Mouse (Mus musculus): ENCODE measurements around the gene Scnn1b. TPM values are rescaled to one million over a fixed set of nuclear protein-coding genes. Genes with fewer than 3 reads are reported as not detected.

Scnn1b gene
- polyA plus RNA-seq, 1 experiment, result not detected

DNA sequence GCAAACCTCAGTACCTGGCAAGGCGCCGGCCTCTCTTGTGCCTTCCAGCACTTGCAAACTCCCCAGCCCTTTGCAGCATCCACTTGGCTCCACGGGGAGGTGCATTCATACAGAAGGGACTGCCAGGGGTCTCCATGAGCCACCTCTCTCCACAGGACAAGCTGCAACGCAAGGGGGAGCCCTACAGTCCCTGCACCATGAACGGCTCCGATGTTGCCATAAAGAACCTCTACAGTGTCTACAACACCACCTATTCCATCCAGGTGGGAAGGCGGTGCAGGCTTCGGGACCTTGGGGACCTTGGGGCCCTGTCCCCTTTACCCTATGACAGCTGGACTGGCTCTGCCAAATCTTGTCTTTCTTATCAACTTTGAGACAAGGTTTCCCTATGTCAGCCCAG lies 47.4 kb downstream of the Scnn1b start:
- DNase-seq (ENCODE audit: low read depth in 1 of 2, low spot score in 2 of 2), result no peak
- 73% methylated on average over 8 of the region's 8 CpGs for WGBS
- Histone ChIP-seq H3K27me3 (ENCODE audit: control insufficient read depth, insufficient read depth, low read length) (no peaks in the 10 kb centered on the region), H3K36me3 (ENCODE audit: control insufficient read depth, insufficient read depth, low read length) (no peaks in the 10 kb centered on the region), H3K4me1 (ENCODE audit: control insufficient read depth, insufficient read depth, insufficient read length) (no peaks in the 10 kb centered on the region), H3K4me3 (ENCODE audit: extremely low read depth, insufficient read depth, insufficient read length) (no peak overlapping the region), H3K27ac (ENCODE audit: insufficient read depth, low read length) (no peak overlapping the region)
- no peak for TF ChIP-seq CTCF (IDR thresholded peaks at IDR 0.05; ENCODE audit: extremely low read depth, insufficient read depth, insufficient read length, insufficient replicate concordance)
- TF ChIP-seq POLR2A (IDR thresholded peaks at IDR 0.05; ENCODE audit: low read depth, low read length), result no peak

DNA sequence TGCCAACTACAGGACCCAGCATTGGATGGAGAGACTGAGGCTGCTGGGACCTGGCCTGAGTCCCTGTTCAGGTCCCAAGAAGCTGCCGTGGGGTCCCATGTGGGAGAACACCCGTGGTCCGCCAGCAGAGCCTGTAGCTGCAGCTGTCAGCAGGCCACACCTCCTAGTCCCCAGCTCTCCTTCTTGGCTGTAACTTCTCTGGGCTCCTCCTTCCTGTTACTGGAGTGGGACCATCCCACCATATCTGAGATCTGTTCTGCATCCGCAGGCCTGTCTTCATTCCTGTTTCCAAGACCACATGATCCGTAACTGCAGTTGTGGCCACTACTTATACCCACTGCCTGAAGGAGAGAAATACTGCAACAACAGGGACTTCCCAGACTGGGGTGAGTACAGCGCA lies 49.1 kb downstream of the Scnn1b start:
- Histone ChIP-seq H3K4me1 (ENCODE audit: control insufficient read depth, insufficient read depth, insufficient read length) (no peaks in the 10 kb centered on the region), H3K36me3 (ENCODE audit: control insufficient read depth, insufficient read depth, low read length) (no peaks in the 10 kb centered on the region), H3K4me3 (ENCODE audit: extremely low read depth, insufficient read depth, insufficient read length) (no peak overlapping the region), H3K27me3 (ENCODE audit: control insufficient read depth, insufficient read depth, low read length) (no peaks in the 10 kb centered on the region), H3K27ac (ENCODE audit: insufficient read depth, low read length) (no peak overlapping the region)
- 81% methylated on average over 6 of the region's 6 CpGs for WGBS
- no peak for DNase-seq (ENCODE audit: low read depth in 1 of 2, low spot score in 2 of 2)
- TF ChIP-seq POLR2A (IDR thresholded peaks at IDR 0.05; ENCODE audit: low read depth, low read length) (no peak), CTCF (IDR thresholded peaks at IDR 0.05; ENCODE audit: extremely low read depth, insufficient read depth, insufficient read length, insufficient replicate concordance) (no peak)

DNA sequence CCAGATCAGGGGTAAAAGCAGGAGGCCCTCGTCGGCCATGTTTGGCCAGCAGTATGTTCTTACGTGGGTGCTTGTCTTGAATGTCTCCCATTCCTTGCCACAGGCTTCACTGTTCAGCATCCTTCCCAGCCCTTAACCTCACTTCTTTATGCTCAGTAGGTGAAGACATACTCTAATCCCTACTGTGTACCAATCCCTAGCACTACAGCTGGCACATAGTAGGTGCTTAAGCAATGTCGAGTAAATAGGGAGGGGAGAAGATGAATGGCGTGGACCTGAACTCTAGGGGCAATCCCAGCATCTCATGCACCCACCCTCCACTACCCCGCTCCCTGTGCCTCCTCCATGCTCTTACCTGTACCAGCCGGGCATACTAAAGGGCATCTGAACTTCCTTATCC lies 59.5 kb downstream of the Scnn1b start:
- H3K36me3 ChIP-seq (ENCODE audit: control insufficient read depth, insufficient read depth, low read length), result peaks cover 7% of the 10 kb centered on the region; the same call in 1 of the 2 replicates
- 96% methylated on average over 7 of the region's 7 CpGs for WGBS

DNA sequence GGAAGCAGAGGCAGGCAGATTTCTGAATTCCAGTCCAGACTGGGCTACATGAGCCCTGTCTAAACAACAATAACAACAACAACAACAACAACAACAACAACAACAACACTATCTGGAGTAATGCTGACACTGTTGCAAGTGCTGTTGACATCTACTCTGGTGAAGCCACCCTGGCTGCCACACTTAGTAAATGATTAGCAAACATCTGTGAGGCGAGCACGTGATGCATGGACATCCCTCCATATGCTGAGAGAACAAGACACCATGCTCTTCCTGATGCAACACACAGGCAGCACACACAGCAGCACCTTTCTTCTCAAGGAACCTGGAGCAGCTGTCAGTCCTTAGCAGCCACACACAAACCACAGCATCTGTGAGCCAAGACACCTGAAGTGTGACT lies 63.0 kb downstream of the Scnn1b start:
- H3K4me3 ChIP-seq (ENCODE audit: extremely low read depth, insufficient read depth, insufficient read length), result no peak overlapping the region
- TF ChIP-seq CTCF (IDR thresholded peaks at IDR 0.05; ENCODE audit: extremely low read depth, insufficient read depth, insufficient read length, insufficient replicate concordance), result no peak
- no peak for TF ChIP-seq POLR2A (IDR thresholded peaks at IDR 0.05; ENCODE audit: low read depth, low read length)
- H3K27me3 ChIP-seq (ENCODE audit: control insufficient read depth, insufficient read depth, low read length), result no peaks in the 10 kb centered on the region
- no peak overlapping the region for H3K27ac ChIP-seq (ENCODE audit: insufficient read depth, low read length)
- peaks cover 7% of the 10 kb centered on the region; the same call in 1 of the 2 replicates for H3K36me3 ChIP-seq (ENCODE audit: control insufficient read depth, insufficient read depth, low read length)
- WGBS, result 93% methylated on average over 2 of the region's 2 CpGs
- DNase-seq (ENCODE audit: low read depth in 1 of 2, low spot score in 2 of 2), result no peak
- no peaks in the 10 kb centered on the region for H3K4me1 ChIP-seq (ENCODE audit: control insufficient read depth, insufficient read depth, insufficient read length)

More for the DNA sequence above, 59.5 kb downstream of the Scnn1b start:
- H3K27ac ChIP-seq (ENCODE audit: insufficient read depth, low read length), result no peak overlapping the region
- no peak for DNase-seq (ENCODE audit: low read depth in 1 of 2, low spot score in 2 of 2)
- TF ChIP-seq CTCF (IDR thresholded peaks at IDR 0.05; ENCODE audit: extremely low read depth, insufficient read depth, insufficient read length, insufficient replicate concordance), result no peak
- no peak for TF ChIP-seq POLR2A (IDR thresholded peaks at IDR 0.05; ENCODE audit: low read depth, low read length)
- H3K4me3 ChIP-seq (ENCODE audit: extremely low read depth, insufficient read depth, insufficient read length), result no peak overlapping the region
- no peaks in the 10 kb centered on the region for H3K4me1 ChIP-seq (ENCODE audit: control insufficient read depth, insufficient read depth, insufficient read length)
- no peaks in the 10 kb centered on the region for H3K27me3 ChIP-seq (ENCODE audit: control insufficient read depth, insufficient read depth, low read length)

DNA sequence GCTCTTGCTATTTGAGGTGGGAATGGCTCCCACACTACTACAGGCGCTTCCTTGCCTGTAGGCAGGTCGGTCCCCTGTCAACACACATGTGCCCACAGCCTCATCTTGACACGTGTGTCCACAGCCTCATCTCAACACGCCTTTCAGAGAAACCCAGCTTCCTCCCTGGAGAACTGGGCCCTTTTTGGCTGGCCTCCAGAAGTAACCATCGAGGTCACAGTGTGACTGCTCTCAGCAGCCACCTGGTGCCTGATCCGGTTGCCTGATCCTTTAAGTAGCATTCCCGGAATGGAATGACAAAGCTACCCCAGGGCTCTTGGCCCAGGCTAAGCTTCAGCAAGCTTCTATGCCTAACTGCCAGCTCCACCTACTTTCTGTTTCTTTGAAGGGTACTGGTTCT lies 66.4 kb downstream of the Scnn1b start:
- Histone ChIP-seq H3K36me3 (ENCODE audit: control insufficient read depth, insufficient read depth, low read length) (peaks cover 6% of the 10 kb centered on the region), H3K4me1 (ENCODE audit: control insufficient read depth, insufficient read depth, insufficient read length) (no peaks in the 10 kb centered on the region), H3K27me3 (ENCODE audit: control insufficient read depth, insufficient read depth, low read length) (no peaks in the 10 kb centered on the region), H3K4me3 (ENCODE audit: extremely low read depth, insufficient read depth, insufficient read length) (no peak overlapping the region), H3K27ac (ENCODE audit: insufficient read depth, low read length) (no peak overlapping the region)
- no peak for DNase-seq (ENCODE audit: low read depth in 1 of 2, low spot score in 2 of 2)
- TF ChIP-seq CTCF (IDR thresholded peaks at IDR 0.05; ENCODE audit: extremely low read depth, insufficient read depth, insufficient read length, insufficient replicate concordance) (no peak), POLR2A (IDR thresholded peaks at IDR 0.05; ENCODE audit: low read depth, low read length) (no peak)
- 47% methylated on average over 7 of the region's 7 CpGs for WGBS

DNA sequence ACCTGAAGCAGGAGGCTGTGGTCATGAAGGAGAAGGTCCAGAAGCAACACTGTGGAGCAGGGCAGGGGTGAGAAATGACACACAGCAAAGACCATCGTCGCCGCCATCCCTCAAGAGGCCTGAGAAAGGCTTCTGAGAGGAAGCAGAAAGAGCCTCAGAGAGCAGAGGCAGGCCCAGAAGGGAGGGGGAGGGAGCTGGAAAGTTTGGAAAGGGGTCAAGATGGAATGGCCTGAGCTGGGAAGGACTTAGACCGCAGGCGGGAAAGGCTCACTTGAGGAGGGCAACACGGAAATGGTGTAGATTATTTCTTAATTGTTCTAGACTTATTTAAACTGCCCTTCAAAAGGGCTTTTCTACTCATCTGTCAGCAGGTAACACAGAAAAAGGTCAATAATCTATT lies 68.8 kb downstream of the Scnn1b start:
- no peaks in the 10 kb centered on the region for H3K4me1 ChIP-seq (ENCODE audit: control insufficient read depth, insufficient read depth, insufficient read length)
- H3K36me3 ChIP-seq (ENCODE audit: control insufficient read depth, insufficient read depth, low read length), result peaks cover 5% of the 10 kb centered on the region
- H3K27me3 ChIP-seq (ENCODE audit: control insufficient read depth, insufficient read depth, low read length), result no peaks in the 10 kb centered on the region
- TF ChIP-seq POLR2A (IDR thresholded peaks at IDR 0.05; ENCODE audit: low read depth, low read length), result no peak
- TF ChIP-seq CTCF (IDR thresholded peaks at IDR 0.05; ENCODE audit: extremely low read depth, insufficient read depth, insufficient read length, insufficient replicate concordance), result no peak
- H3K4me3 ChIP-seq (ENCODE audit: extremely low read depth, insufficient read depth, insufficient read length), result no peak overlapping the region
- DNase-seq (ENCODE audit: low read depth in 1 of 2, low spot score in 2 of 2), result no peak
- no peak overlapping the region for H3K27ac ChIP-seq (ENCODE audit: insufficient read depth, low read length)
- 88% methylated on average over 6 of the region's 6 CpGs for WGBS

DNA sequence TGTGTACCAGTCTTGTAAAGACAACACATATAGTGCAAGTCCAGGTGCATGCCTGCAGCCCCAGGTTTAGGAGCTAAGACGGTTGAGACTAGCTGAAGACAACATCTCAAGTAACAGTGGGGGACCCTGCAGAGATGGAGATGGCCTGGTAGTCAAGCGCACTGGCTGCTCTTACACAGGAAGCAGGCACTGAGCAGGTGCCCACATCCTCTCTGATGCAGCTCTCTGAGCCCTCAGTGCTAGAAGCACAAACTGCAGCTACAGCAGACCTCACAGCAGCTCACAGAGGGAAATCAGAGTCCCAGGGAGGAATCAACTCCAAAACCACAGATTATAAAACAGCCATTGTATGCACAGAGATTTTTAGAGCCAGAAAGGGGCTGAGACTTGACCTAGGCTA lies 69.5 kb downstream of the Scnn1b start:
- TF ChIP-seq POLR2A (IDR thresholded peaks at IDR 0.05; ENCODE audit: low read depth, low read length) (no peak), CTCF (IDR thresholded peaks at IDR 0.05; ENCODE audit: extremely low read depth, insufficient read depth, insufficient read length, insufficient replicate concordance) (no peak)
- Histone ChIP-seq H3K27ac (ENCODE audit: insufficient read depth, low read length) (no peak overlapping the region), H3K4me3 (ENCODE audit: extremely low read depth, insufficient read depth, insufficient read length) (no peak overlapping the region), H3K4me1 (ENCODE audit: control insufficient read depth, insufficient read depth, insufficient read length) (no peaks in the 10 kb centered on the region), H3K27me3 (ENCODE audit: control insufficient read depth, insufficient read depth, low read length) (no peaks in the 10 kb centered on the region), H3K36me3 (ENCODE audit: control insufficient read depth, insufficient read depth, low read length) (peaks cover 3% of the 10 kb centered on the region; the same call in 1 of the 2 replicates)
- DNase-seq (ENCODE audit: low read depth in 1 of 2, low spot score in 2 of 2), result no peak
- 38% methylated on average over 2 of the region's 2 CpGs for WGBS
